Mouse (Mus musculus) liver, embryonic 14.5 days (tissue): ENCODE results near the gene Prickle1.

Source experiments
- CTCF ChIP-seq: IDR thresholded peaks from 2 replicates; pipeline ENCODE4 v1.5.1; 2016; ENCODE audit warnings: antibody characterized with exemption, low read depth, control low read depth
- EP300 ChIP-seq: IDR thresholded peaks from 2 replicates; pipeline ENCODE4 v1.6.1; 2016; ENCODE audit warnings: antibody characterized with exemption, low read depth

GRCm38 (mm10) chr15:93613606-93614005, 17.9 kb upstream of the Prickle1 start:
- TF ChIP-seq CTCF, result no peak
- no peak for TF ChIP-seq EP300
